20 mouse cellular contexts compared by ENCODE assay signal in genomic region chr1:175921091-175921490, GRCm38 (mm10). TPM values are rescaled to one million over a fixed set of nuclear protein-coding genes. Genes with fewer than 3 reads are reported as not detected.
DNase-seq lines count a peak whose midpoint lies in the region; ATAC-seq and TF ChIP-seq lines count a peak whose summit lies in the region.
"Had no signal": no experiment of that assay in that cellular context is flagged by ENCODE, and none has a peak within 500 bp of the region (broad histone marks: within the 10 kb centered on the region; RNA-seq: fewer than 3 reads in every experiment).

No protein-coding gene starts in this region.

- no peaks in the 10 kb centered on the region; the same call in 1 of the 2 replicates for H3K4me1 ChIP-seq in heart, embryonic 12.5 days (replicated peaks)
- no peaks in the 10 kb centered on the region for H3K4me1 ChIP-seq in limb, embryonic 11.5 days (ENCODE audit: control insufficient read depth, insufficient read depth, low read length)
- H3K4me1 ChIP-seq in limb, embryonic 10.5 days: no peaks in the 10 kb centered on the region
- no peaks in the 10 kb centered on the region for H3K4me1 ChIP-seq in heart, postnatal 0 days (ENCODE audit: control insufficient read depth, insufficient read depth)
- H3K4me1 ChIP-seq: forebrain, embryonic 15.5 days; hindbrain, embryonic 10.5 days; intestine, embryonic 15.5 days had no signal

- H3K9ac ChIP-seq in heart, embryonic 12.5 days: no peak overlapping the region
- no peak overlapping the region for H3K9ac ChIP-seq in limb, embryonic 11.5 days (ENCODE audit: low read length)
- H3K9ac ChIP-seq in heart, postnatal 0 days (replicated peaks; ENCODE audit: low read depth, low read length): no peak overlapping the region
- H3K9ac ChIP-seq: forebrain, embryonic 15.5 days; hindbrain, embryonic 14.5 days; intestine, embryonic 15.5 days had no signal

- TF ChIP-seq EP300 in heart, postnatal 0 days (IDR thresholded peaks at IDR 0.05; ENCODE audit: low read depth): no peak

- no peaks in the 10 kb centered on the region for H3K9me3 ChIP-seq in heart, embryonic 12.5 days (replicated peaks)
- no peaks in the 10 kb centered on the region for H3K9me3 ChIP-seq in limb, embryonic 11.5 days (ENCODE audit: control insufficient read depth, low read length)
- no peaks in the 10 kb centered on the region for H3K9me3 ChIP-seq in limb, embryonic 10.5 days (replicated peaks)
- no peaks in the 10 kb centered on the region for H3K9me3 ChIP-seq in heart, postnatal 0 days (replicated peaks; ENCODE audit: control insufficient read depth, low read length)
- H3K9me3 ChIP-seq: forebrain, embryonic 15.5 days; hindbrain, embryonic 10.5 days; intestine, embryonic 15.5 days had no signal

- no peak overlapping the region for H3K4me2 ChIP-seq in heart, embryonic 12.5 days
- H3K4me2 ChIP-seq in limb, embryonic 11.5 days (ENCODE audit: low read depth, severe bottlenecking): no peak overlapping the region
- no peak overlapping the region for H3K4me2 ChIP-seq in heart, postnatal 0 days (ENCODE audit: low read depth, low read length)
- H3K4me2 ChIP-seq: forebrain, embryonic 15.5 days; hindbrain, embryonic 14.5 days; intestine, embryonic 15.5 days had no signal

- DNase-seq in heart, adult 11 months: peak; percentile 96
- no peak for DNase-seq in limb, embryonic 11.5 days (ENCODE audit: low spot score)
- DNase-seq in limb, embryonic 10.5 days (ENCODE audit: low spot score): no peak
- no peak for DNase-seq in heart, postnatal 0 days (ENCODE audit: low spot score)
- DNase-seq in heart, postnatal 4 days: peak; percentile 21
- no peak for DNase-seq in T-cell, adult 2 months (ENCODE audit: low spot score)
- DNase-seq: adrenal gland, adult 8-10 months; adrenal gland, postnatal 36 days; cerebellum, adult 2 months; cerebellum, postnatal 10 days; kidney, adult 18-20 months had no signal

- H3K4me3 ChIP-seq in heart, embryonic 12.5 days: no peak overlapping the region
- H3K4me3 ChIP-seq in limb, embryonic 11.5 days (ENCODE audit: low read depth, low read length): no peak overlapping the region
- no peak overlapping the region for H3K4me3 ChIP-seq in limb, embryonic 10.5 days
- no peak overlapping the region for H3K4me3 ChIP-seq in heart, postnatal 0 days (ENCODE audit: low read depth, low read length)
- H3K4me3 ChIP-seq: forebrain, embryonic 15.5 days; hindbrain, embryonic 10.5 days; intestine, embryonic 15.5 days had no signal

- no peaks in the 10 kb centered on the region for H3K27me3 ChIP-seq in heart, embryonic 12.5 days (replicated peaks)
- no peaks in the 10 kb centered on the region for H3K27me3 ChIP-seq in limb, embryonic 11.5 days (ENCODE audit: control insufficient read depth, insufficient read depth, low read length)
- H3K27me3 ChIP-seq in limb, embryonic 10.5 days (ENCODE audit: low read depth, poor library complexity, severe bottlenecking): no peaks in the 10 kb centered on the region
- H3K27me3 ChIP-seq in heart, postnatal 0 days (ENCODE audit: control insufficient read depth, insufficient read depth, low read length): no peaks in the 10 kb centered on the region
- H3K27me3 ChIP-seq: forebrain, embryonic 15.5 days; intestine, embryonic 15.5 days had no signal

- no peaks in the 10 kb centered on the region for H3K36me3 ChIP-seq in heart, embryonic 12.5 days
- H3K36me3 ChIP-seq in limb, embryonic 11.5 days (ENCODE audit: control insufficient read depth, insufficient read depth, low read length): no peaks in the 10 kb centered on the region
- no peaks in the 10 kb centered on the region for H3K36me3 ChIP-seq in limb, embryonic 10.5 days
- no peaks in the 10 kb centered on the region for H3K36me3 ChIP-seq in heart, postnatal 0 days (replicated peaks; ENCODE audit: control insufficient read depth, insufficient read depth, low read length)
- H3K36me3 ChIP-seq: forebrain, embryonic 15.5 days; hindbrain, embryonic 10.5 days; intestine, embryonic 15.5 days had no signal

- TF ChIP-seq CTCF in heart, postnatal 0 days (IDR thresholded peaks at IDR 0.05; ENCODE audit: low read depth): no peak

- H3K27ac ChIP-seq in heart, embryonic 12.5 days (ENCODE audit: poor library complexity, severe bottlenecking): no peak overlapping the region
- H3K27ac ChIP-seq in limb, embryonic 11.5 days (replicated peaks; ENCODE audit: low read depth, low read length): no peak overlapping the region
- H3K27ac ChIP-seq in limb, embryonic 10.5 days: no peak overlapping the region
- no peak overlapping the region for H3K27ac ChIP-seq in heart, postnatal 0 days (ENCODE audit: low read depth)
- H3K27ac ChIP-seq: forebrain, embryonic 15.5 days; hindbrain, embryonic 10.5 days; hindbrain, embryonic 14.5 days; intestine, embryonic 15.5 days had no signal

- ATAC-seq in heart, embryonic 12.5 days (ENCODE audit: insufficient number of reproducible peaks, low FRiP score): no peak
- 0 out of 2 replicates have a peak, but pooled peaks have one; percentile 24 for ATAC-seq in limb, embryonic 11.5 days (ENCODE audit: insufficient number of reproducible peaks, low FRiP score, low TSS enrichment, low read depth)
- ATAC-seq in heart, postnatal 0 days (ENCODE audit: insufficient read depth, low read depth): 0 out of 2 replicates have a peak, but pooled peaks have one; percentile 8
- no peak for ATAC-seq in megakaryocyte progenitor cell, adult 5-6 weeks (replicated peaks; ENCODE audit: poor library complexity)
- ATAC-seq: forebrain, embryonic 15.5 days; intestine, embryonic 15.5 days had no signal

- WGBS in heart, embryonic 12.5 days: 69% methylated on average over 8 of the region's 8 CpGs
- 91% methylated on average over 8 of the region's 8 CpGs for WGBS in limb, embryonic 11.5 days
- 93% methylated on average over 8 of the region's 8 CpGs for WGBS in limb, embryonic 10.5 days
- WGBS in heart, postnatal 0 days: 60% methylated on average over 8 of the region's 8 CpGs

RNA-seq across cellular contexts. Expression of gene Gm38100, which starts 1.0 kb away (rescaled TPM):
- not detected in 2 replicates for polyA plus RNA-seq in heart, embryonic 12.5 days (2016; fragmentation: Nextera tagmentation; extraction: Ambion mirVana)
- 0.10 TPM in 1 of 2 replicates, not detected in the other for polyA plus RNA-seq in limb, embryonic 11.5 days (2014; fragmentation: Nextera tagmentation; extraction: Ambion mirVana)
- polyA plus RNA-seq in limb, embryonic 10.5 days (2016; fragmentation: Nextera tagmentation; extraction: Ambion mirVana): 0.18 TPM in 1 of 2 replicates, not detected in the other
- total RNA-seq in heart, postnatal 0 days (2014; rRNA removed; ENCODE audit: low replicate concordance): not detected in 2 replicates
- 0.12 and 0.23 TPM in 2 replicates for polyA plus RNA-seq in heart, postnatal 0 days (2015; fragmentation: Nextera tagmentation; extraction: Ambion mirVana)
- not detected for total RNA-seq in heart, postnatal 4 days (2021)
- not detected in 2 replicates for total RNA-seq in megakaryocyte progenitor cell, adult 5-6 weeks (2015)
- total RNA-seq in megakaryocyte progenitor cell, adult 5-6 weeks (2017): not detected in 2 replicates
- total RNA-seq: adrenal gland, adult 8-10 months; adrenal gland, postnatal 36 days; gastrocnemius, adult 8-10 months; gastrocnemius, postnatal 4 days had no signal
- polyA plus RNA-seq: C2C12; cerebellum, adult 2 months; forebrain, embryonic 15.5 days; hindbrain, embryonic 14.5 days; intestine, embryonic 15.5 days had no signal

RNA-seq across cellular contexts. Expression of gene Exo1, which starts 40.7 kb away (rescaled TPM):
- polyA plus RNA-seq in heart, embryonic 12.5 days (2016; fragmentation: Nextera tagmentation; extraction: Ambion mirVana): 44.2 and 47.4 TPM in 2 replicates
- polyA plus RNA-seq in limb, embryonic 11.5 days (2014; fragmentation: Nextera tagmentation; extraction: Ambion mirVana): 163 and 173 TPM in 2 replicates
- 149 and 160 TPM in 2 replicates for polyA plus RNA-seq in limb, embryonic 10.5 days (2016; fragmentation: Nextera tagmentation; extraction: Ambion mirVana)
- total RNA-seq in heart, postnatal 0 days (2014; rRNA removed; ENCODE audit: low replicate concordance): 13.3 and 22.8 TPM in 2 replicates
- 7.2 and 8.7 TPM in 2 replicates for polyA plus RNA-seq in heart, postnatal 0 days (2015; fragmentation: Nextera tagmentation; extraction: Ambion mirVana)
- 10 to 100 TPM; 10.2 to 14.5 TPM for total RNA-seq in heart, postnatal 4 days (2021)
- total RNA-seq in megakaryocyte progenitor cell, adult 5-6 weeks (2015): 59.1 and 64.4 TPM in 2 replicates
- total RNA-seq in megakaryocyte progenitor cell, adult 5-6 weeks (2017): 30.8 and 30.9 TPM in 2 replicates
- total RNA-seq: gastrocnemius, adult 8-10 months had no signal

RNA-seq across cellular contexts. Expression of gene Rbm8a2, which starts 57.8 kb away (rescaled TPM):
- 0.42 and 0.51 TPM in 2 replicates for polyA plus RNA-seq in heart, embryonic 12.5 days (2016; fragmentation: Nextera tagmentation; extraction: Ambion mirVana)
- 1.1 and 1.4 TPM in 2 replicates for polyA plus RNA-seq in limb, embryonic 11.5 days (2014; fragmentation: Nextera tagmentation; extraction: Ambion mirVana)
- 0.68 and 0.75 TPM in 2 replicates for polyA plus RNA-seq in limb, embryonic 10.5 days (2016; fragmentation: Nextera tagmentation; extraction: Ambion mirVana)
- total RNA-seq in heart, postnatal 0 days (2014; rRNA removed; ENCODE audit: low replicate concordance): not detected in 2 replicates
- 0.25 TPM in 1 of 2 replicates, not detected in the other for polyA plus RNA-seq in heart, postnatal 0 days (2015; fragmentation: Nextera tagmentation; extraction: Ambion mirVana)
- total RNA-seq in heart, postnatal 4 days (2021): not detected
- total RNA-seq in megakaryocyte progenitor cell, adult 5-6 weeks (2015): 0.10 and 0.32 TPM in 2 replicates
- total RNA-seq in megakaryocyte progenitor cell, adult 5-6 weeks (2017): 0.30 and 0.42 TPM in 2 replicates
- total RNA-seq: adrenal gland, postnatal 36 days; gastrocnemius, adult 8-10 months had no signal

Comparison
In these comparisons a context has a peak if more than half of its experiments do, and no peak if none do; other contexts are left out.
1. DNase-seq: peak in heart, adult 11 months (single experiment) and heart, postnatal 4 days (single experiment); none in limb, embryonic 11.5 days (single experiment), limb, embryonic 10.5 days (single experiment), heart, postnatal 0 days (single experiment) and T-cell, adult 2 months (single experiment).
2. ATAC-seq: peak in limb, embryonic 11.5 days (single experiment) and heart, postnatal 0 days (single experiment); none in heart, embryonic 12.5 days (single experiment) and megakaryocyte progenitor cell, adult 5-6 weeks (single experiment).